Mouse (Mus musculus) heart, embryonic 11.5 days (tissue): ENCODE data around the gene Sertad2. TPM values are rescaled to one million over a fixed set of nuclear protein-coding genes. Genes with fewer than 3 reads are reported as not detected.

Experiments
- ATAC-seq: fragments of 200-750 bp; cut with Nextera tagmentation; replicated peaks from 2 replicates; pipeline ENCODE4 v1.8.0; 2017; ENCODE audit warnings: moderate library complexity; ENCODE audit not compliant: insufficient number of reproducible peaks, low FRiP score, low TSS enrichment
- H3K27ac ChIP-seq: fragments of 300-500 bp; sonication (generic); 2 replicates; pipeline ENCODE4 v1.5.1; 2014; ENCODE audit warnings: mild to moderate bottlenecking, low read depth, low read length
- H3K27me3 ChIP-seq: fragments of 300-500 bp; sonication (generic); 2 replicates; pipeline ENCODE4 v1.6.1; 2014; ENCODE audit warnings: mild to moderate bottlenecking, low read length, mixed read lengths; ENCODE audit not compliant: control insufficient read depth, insufficient read depth
- H3K36me3 ChIP-seq: fragments of 300-500 bp; sonication (generic); 2 replicates; pipeline ENCODE4 v1.6.1; 2014; ENCODE audit warnings: mild to moderate bottlenecking, low read length, moderate library complexity, mixed read lengths; ENCODE audit not compliant: control insufficient read depth, insufficient read depth
- H3K4me1 ChIP-seq: fragments of 300-500 bp; sonication (generic); 2 replicates; pipeline ENCODE4 v1.6.1; 2014; ENCODE audit warnings: low read length; ENCODE audit not compliant: control insufficient read depth, insufficient read depth
- H3K4me2 ChIP-seq: fragments of 300-500 bp; sonication (generic); 2 replicates; pipeline ENCODE4 v1.6.1; 2014; ENCODE audit warnings: mild to moderate bottlenecking, moderate library complexity
- H3K4me3 ChIP-seq: fragments of 300-500 bp; sonication (generic); 2 replicates; pipeline ENCODE4 v1.5.1; 2014; ENCODE audit warnings: low read depth, low read length
- H3K9ac ChIP-seq: fragments of 300-500 bp; sonication (generic); 2 replicates; pipeline ENCODE4 v1.6.1; 2014; ENCODE audit warnings: mild to moderate bottlenecking, low read depth, low read length, moderate library complexity
- H3K9me3 ChIP-seq: fragments of 300-500 bp; sonication (generic); replicated peaks from 2 replicates; pipeline ENCODE4 v1.6.1; 2016; ENCODE audit warnings: low read length; ENCODE audit not compliant: control insufficient read depth
- WGBS: fragments of 180-500 bp; shearing (Covaris S2); extraction: QIAGEN DNeasy Blood & Tissue Kit; methylation state at CpG from one replicate; pipeline ENCODE4 v1.1.7; 2014; ENCODE audit not compliant: insufficient replicate concordance; 5-methylcytosine and 5-hydroxymethylcytosine counted together
- polyA plus RNA-seq: library from polyadenylated mRNA; unstranded; fragments of >200 nt; fragmentation: Nextera tagmentation; extraction: Ambion mirVana; gene quantifications from 2 replicates; pipeline ENCODE4 v1.2.1, GENCODE M21; 2014

The Sertad2 gene
- polyA plus RNA-seq, 1 experiment from 2014 or later, result 29.9 TPM

GRCm38 (mm10) chr11:20541995-20542637 is 937 bp upstream of the Sertad2 start:
- Histone ChIP-seq H3K27me3 (no peaks in the 10 kb centered on the region; the same call in 1 of the 2 replicates), H3K4me2 (peak overlapping the region; percentile 71), H3K27ac (peak overlapping the region; percentile 46), H3K36me3 (no peaks in the 10 kb centered on the region), H3K9me3 (no peaks in the 10 kb centered on the region), H3K4me3 (peak overlapping the region; percentile 90), H3K9ac (peak overlapping the region; percentile 63), H3K4me1 (no peaks in the 10 kb centered on the region; the same call in 1 of the 2 replicates)
- under 1% methylated on average over 29 of the region's 29 CpGs for WGBS
- no peak for ATAC-seq

DNA sequence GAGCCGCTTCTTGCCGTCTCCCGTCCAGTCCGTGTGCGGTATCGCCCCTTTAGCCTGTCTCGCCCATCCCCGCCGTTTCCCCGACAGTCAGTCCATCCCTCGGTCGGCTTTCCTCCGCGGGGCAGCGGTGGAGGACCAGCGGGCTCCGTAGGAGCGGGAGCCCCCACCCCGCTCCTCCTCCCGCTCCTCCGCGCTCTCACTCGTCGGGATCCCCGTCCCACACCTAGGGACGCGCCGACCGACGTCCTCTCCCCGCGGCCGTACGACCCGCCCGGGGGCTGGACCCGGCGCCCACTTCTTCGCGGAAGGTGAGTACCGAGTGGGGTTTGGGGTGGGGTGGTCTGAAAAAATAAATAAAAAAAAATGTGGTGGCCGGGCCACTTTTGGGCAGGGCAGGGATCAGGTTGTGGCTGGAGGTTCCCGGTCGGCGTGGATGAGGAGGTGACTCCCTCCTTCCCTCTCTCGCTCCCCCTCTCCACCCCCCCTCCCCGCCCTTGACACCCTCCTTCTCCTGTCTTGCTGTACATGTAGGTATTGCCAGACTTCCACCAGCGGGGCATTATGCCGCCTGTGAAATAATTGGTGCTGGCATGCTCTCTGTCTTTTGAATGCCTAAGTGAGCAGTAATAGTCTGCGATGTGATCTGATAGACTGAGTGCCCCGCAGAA is 534 bp downstream of the Sertad2 start:
- Histone ChIP-seq H3K27me3 (no peaks in the 10 kb centered on the region; the same call in 1 of the 2 replicates), H3K9ac (peak overlapping the region; percentile 83), H3K27ac (peak overlapping the region; percentile 94), H3K9me3 (no peaks in the 10 kb centered on the region), H3K4me2 (peak overlapping the region; percentile 75), H3K4me3 (peak overlapping the region; percentile 90), H3K36me3 (no peaks in the 10 kb centered on the region), H3K4me1 (no peaks in the 10 kb centered on the region; the same call in 1 of the 2 replicates)
- ATAC-seq, result peak; percentile 3
- WGBS, result under 1% methylated on average over 51 of the region's 51 CpGs

DNA sequence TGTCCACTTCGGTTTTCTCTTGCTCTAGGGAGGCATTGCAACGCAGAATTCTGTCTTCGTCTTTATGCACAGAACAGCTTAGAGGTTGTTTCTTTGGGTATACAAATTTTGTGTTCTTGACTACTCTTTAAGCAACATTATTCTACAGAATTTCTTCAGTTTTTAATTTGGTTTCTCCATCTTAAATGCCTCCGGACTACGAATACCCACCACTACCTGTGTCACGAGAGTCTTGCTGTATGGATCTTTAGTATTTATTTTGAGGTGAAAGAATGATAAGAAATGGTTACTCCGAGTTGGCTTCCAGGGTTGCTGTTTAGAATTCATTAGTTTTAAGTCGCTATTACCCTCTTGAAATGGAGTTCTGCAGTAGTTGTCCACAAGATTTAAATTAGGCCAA is 1.3 kb downstream of the Sertad2 start:
- no peaks in the 10 kb centered on the region for H3K36me3 ChIP-seq
- 42% methylated on average over 8 of the region's 8 CpGs for WGBS
- H3K9ac ChIP-seq, result no peak overlapping the region
- peak overlapping the region; percentile 75 for H3K4me2 ChIP-seq
- ATAC-seq, result no peak
- no peaks in the 10 kb centered on the region; the same call in 1 of the 2 replicates for H3K27me3 ChIP-seq
- no peak overlapping the region for H3K27ac ChIP-seq
- H3K4me1 ChIP-seq, result no peaks in the 10 kb centered on the region; the same call in 1 of the 2 replicates
- H3K4me3 ChIP-seq, result peak overlapping the region; percentile 90
- no peaks in the 10 kb centered on the region for H3K9me3 ChIP-seq

DNA sequence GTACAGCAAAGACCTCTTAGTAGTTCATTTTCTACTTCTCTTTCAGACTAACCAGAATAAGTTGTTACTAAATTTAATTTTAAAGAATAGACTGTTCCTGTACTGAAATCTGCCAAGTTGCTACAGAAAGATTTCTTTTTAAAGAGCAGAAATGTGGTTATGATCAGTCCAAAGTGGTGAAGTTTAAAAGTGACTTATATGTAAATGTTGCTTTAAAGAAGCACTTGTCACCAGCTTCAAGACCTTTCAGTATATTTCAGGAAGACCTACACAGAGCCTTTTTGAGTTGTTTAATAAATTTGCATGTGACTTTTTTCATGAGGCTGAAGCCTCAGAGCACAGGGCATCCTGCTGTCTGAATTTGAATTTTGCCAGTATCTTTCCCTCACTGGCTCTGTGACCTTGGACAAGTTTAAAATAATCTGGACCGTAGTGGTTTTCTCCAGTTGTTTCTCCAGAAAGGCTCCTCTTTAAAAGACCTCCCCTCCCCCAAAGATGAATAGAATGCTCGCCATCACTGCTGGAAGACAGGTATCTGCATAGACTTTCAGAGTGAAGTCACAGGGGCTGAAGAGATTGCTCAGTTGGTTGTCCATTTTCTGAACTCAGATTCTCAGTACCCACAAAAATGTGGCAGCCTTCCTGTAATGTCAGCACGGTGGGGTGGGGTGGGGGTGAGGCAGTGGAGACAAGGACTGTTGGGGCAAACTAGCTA is 1.9 kb downstream of the Sertad2 start:
- Histone ChIP-seq H3K4me1 (no peaks in the 10 kb centered on the region; the same call in 1 of the 2 replicates), H3K9me3 (no peaks in the 10 kb centered on the region), H3K27me3 (no peaks in the 10 kb centered on the region; the same call in 1 of the 2 replicates), H3K9ac (no peak overlapping the region), H3K27ac (no peak overlapping the region), H3K4me2 (no peak overlapping the region; the same call in 1 of the 2 replicates), H3K4me3 (no peak overlapping the region), H3K36me3 (no peaks in the 10 kb centered on the region)
- ATAC-seq, result no peak
- WGBS, result 47% methylated on average over 3 of the region's 3 CpGs

DNA sequence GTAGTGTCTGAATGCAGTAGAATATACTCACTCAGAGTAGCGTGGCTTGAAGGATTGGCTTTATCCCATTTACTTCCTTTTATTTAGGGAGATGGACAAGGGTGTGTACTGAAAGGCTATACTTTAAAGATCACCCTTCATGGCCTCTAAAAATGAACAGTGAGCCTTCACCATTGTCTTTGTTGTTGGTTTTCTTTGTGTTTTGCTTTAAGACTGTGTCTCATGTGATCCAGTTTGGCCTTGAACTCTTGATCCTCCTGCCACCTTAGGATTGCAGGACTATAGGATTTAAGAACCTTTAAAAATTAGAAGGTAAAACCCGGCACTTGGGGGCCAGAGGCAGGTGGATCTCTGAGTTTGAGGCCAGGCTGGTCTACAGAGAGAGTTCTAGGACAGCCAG is 6.4 kb downstream of the Sertad2 start:
- H3K4me2 ChIP-seq, result no peak overlapping the region
- H3K36me3 ChIP-seq, result no peaks in the 10 kb centered on the region
- 81% methylated on average over 2 of the region's 2 CpGs for WGBS
- no peak overlapping the region for H3K9ac ChIP-seq
- no peaks in the 10 kb centered on the region for H3K4me1 ChIP-seq
- no peaks in the 10 kb centered on the region for H3K9me3 ChIP-seq
- no peaks in the 10 kb centered on the region for H3K27me3 ChIP-seq
- no peak for ATAC-seq
- no peak overlapping the region for H3K4me3 ChIP-seq
- no peak overlapping the region for H3K27ac ChIP-seq

DNA sequence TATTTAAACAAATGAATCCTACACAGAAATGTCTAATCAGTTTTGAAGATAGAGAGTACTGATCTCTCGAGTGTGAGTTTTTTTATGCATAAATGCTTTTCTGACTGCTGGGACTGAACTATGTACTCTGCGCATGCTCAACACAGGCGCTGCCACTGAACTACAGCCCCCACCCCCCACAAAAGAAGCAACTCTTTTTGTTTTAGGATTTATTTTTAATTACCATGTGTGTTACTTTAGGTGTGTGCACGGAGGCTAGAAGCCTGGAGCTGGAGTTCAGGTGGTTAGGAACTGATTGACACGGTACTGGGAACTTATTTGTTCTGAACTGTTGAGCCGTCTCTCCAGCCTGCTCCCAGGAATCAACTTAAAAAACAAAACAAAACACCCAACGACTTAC is 7.1 kb downstream of the Sertad2 start:
- Histone ChIP-seq H3K9me3 (no peaks in the 10 kb centered on the region), H3K4me3 (no peak overlapping the region), H3K27ac (no peak overlapping the region), H3K9ac (no peak overlapping the region), H3K4me2 (no peak overlapping the region), H3K4me1 (no peaks in the 10 kb centered on the region), H3K27me3 (no peaks in the 10 kb centered on the region), H3K36me3 (no peaks in the 10 kb centered on the region)
- ATAC-seq, result no peak
- 77% methylated on average over 7 of the region's 7 CpGs for WGBS

- Histone ChIP-seq H3K9ac (no peak overlapping the region), H3K9me3 (no peaks in the 10 kb centered on the region), H3K4me3 (no peak overlapping the region), H3K4me1 (peaks cover 8% of the 10 kb centered on the region), H3K4me2 (no peak overlapping the region), H3K27me3 (no peaks in the 10 kb centered on the region), H3K36me3 (no peaks in the 10 kb centered on the region), H3K27ac (no peak overlapping the region)
- 94% methylated on average over 2 of the region's 2 CpGs for WGBS
- ATAC-seq, result no peak
Measured at GRCm38 (mm10) chr11:20552059-20552458, 9.0 kb downstream of the Sertad2 start.

GRCm38 (mm10) chr11:20552758-20553673 is 10.0 kb downstream of the Sertad2 start:
- Histone ChIP-seq H3K9ac (no peak overlapping the region), H3K27me3 (no peaks in the 10 kb centered on the region), H3K36me3 (no peaks in the 10 kb centered on the region), H3K9me3 (no peaks in the 10 kb centered on the region), H3K4me2 (no peak overlapping the region), H3K27ac (no peak overlapping the region), H3K4me1 (peaks cover 8% of the 10 kb centered on the region), H3K4me3 (no peak overlapping the region)
- 81% methylated on average over 8 of the region's 8 CpGs for WGBS
- ATAC-seq, result no peak
